Mouse (Mus musculus) lung, postnatal 0 days (tissue): ENCODE data around the gene Wdfy1.

ENCODE experiments used
- CTCF ChIP-seq: IDR thresholded peaks from 2 replicates; pipeline ENCODE4 v1.5.1; 2016; ENCODE audit warnings: antibody characterized with exemption, mild to moderate bottlenecking
- EP300 ChIP-seq: IDR thresholded peaks from 2 replicates; pipeline ENCODE4 v1.6.1; 2016; ENCODE audit warnings: antibody characterized with exemption, mild to moderate bottlenecking, control low read depth

- no peak for TF ChIP-seq CTCF
- TF ChIP-seq EP300: no peak
Observed at GRCm38 (mm10) chr1:79710678-79711077, 65.3 kb downstream of the Wdfy1 start.
